Mouse (Mus musculus) thymus, adult 2 months (tissue): Measurements from ENCODE around the gene Tle1. TPM values are rescaled to one million over a fixed set of nuclear protein-coding genes. Genes with fewer than 3 reads are reported as not detected.

Experiments
- DNase-seq: peaks from one replicate; pipeline ENCODE4 v3.0.0; 2021
- H3K27ac ChIP-seq: fragments of 200-500 bp; 2 replicates; pipeline ENCODE4 v1.5.1; 2012; ENCODE audit warnings: low read length, control low read depth; ENCODE audit not compliant: control insufficient read depth, insufficient read depth
- H3K27me3 ChIP-seq: fragments of 200-500 bp; 2 replicates; pipeline ENCODE4 v1.6.1; 2012; ENCODE audit warnings: mild to moderate bottlenecking, low read length, moderate library complexity, mixed read lengths; ENCODE audit not compliant: control insufficient read depth, insufficient read depth
- H3K36me3 ChIP-seq: fragments of 200-500 bp; 2 replicates; pipeline ENCODE4 v1.6.1; 2012; ENCODE audit warnings: mild to moderate bottlenecking, low read length, moderate library complexity; ENCODE audit not compliant: control insufficient read depth, insufficient read depth
- H3K4me1 ChIP-seq: fragments of 200-500 bp; replicated peaks from 2 replicates; pipeline ENCODE4 v1.6.1; 2012; ENCODE audit warnings: low read length; ENCODE audit not compliant: control insufficient read depth, insufficient read depth
- H3K4me3 ChIP-seq: fragments of 200-500 bp; 2 replicates; pipeline ENCODE4 v1.5.1; 2012; ENCODE audit warnings: mild to moderate bottlenecking, low read length, control low read depth, moderate library complexity; ENCODE audit not compliant: control insufficient read depth, insufficient read depth
- CTCF ChIP-seq: fragments of 200-500 bp; IDR thresholded peaks from 2 replicates; pipeline ENCODE4 v1.5.1; 2012; ENCODE audit warnings: mild to moderate bottlenecking, control low read depth, low read length, moderate library complexity, borderline replicate concordance; ENCODE audit not compliant: control insufficient read depth, poor library complexity, insufficient read depth; ENCODE audit errors: extremely low read depth
- POLR2A ChIP-seq: fragments of 200-500 bp; IDR thresholded peaks from 2 replicates; pipeline ENCODE4 v1.6.1; 2012; ENCODE audit warnings: mild to moderate bottlenecking, low read length, control low read depth, moderate library complexity; ENCODE audit not compliant: control insufficient read depth, poor library complexity, insufficient read depth; ENCODE audit errors: extremely low read depth
- WGBS: fragments of 180-500 bp; shearing (Covaris S2); methylation state at CpG from one replicate; pipeline ENCODE4 v1.1.7; 2018; 5-methylcytosine and 5-hydroxymethylcytosine counted together
- polyA plus RNA-seq: library from polyadenylated mRNA; depleted of rRNA; stranded (reverse); fragments of >200 nt; gene quantifications from 2 replicates; pipeline ENCODE4 v1.2.3, GENCODE M21; 2012

Gene Tle1
- polyA plus RNA-seq, 1 experiment, result 18.5 TPM

DNA sequence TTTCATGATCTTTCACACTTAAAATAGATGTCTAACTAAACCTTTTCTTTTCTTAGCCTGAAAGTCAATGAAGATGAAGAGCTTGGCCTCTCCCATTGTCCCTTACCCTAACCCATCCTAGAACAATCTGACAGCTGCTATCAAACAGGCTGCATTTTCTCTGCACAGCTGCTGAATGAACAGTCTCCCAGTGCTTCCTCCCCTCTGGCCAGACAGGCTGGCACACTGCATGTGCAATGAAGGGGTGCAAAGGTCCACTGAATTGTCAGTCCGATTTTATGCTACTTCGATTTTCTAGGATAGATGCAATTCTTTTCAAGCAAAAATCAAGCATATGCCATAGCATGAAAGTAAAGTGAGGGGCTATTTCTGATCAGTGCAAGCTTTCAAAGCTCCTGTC is 34.2 kb downstream of the Tle1 start:
- no peak overlapping the region for H3K4me3 ChIP-seq
- no peak for DNase-seq
- H3K27me3 ChIP-seq, result no peaks in the 10 kb centered on the region
- no peak overlapping the region for H3K27ac ChIP-seq
- TF ChIP-seq CTCF, result no peak
- no peak for TF ChIP-seq POLR2A
- H3K36me3 ChIP-seq, result no peaks in the 10 kb centered on the region
- 98% methylated on average over 2 of the region's 2 CpGs for WGBS
- no peaks in the 10 kb centered on the region for H3K4me1 ChIP-seq

DNA sequence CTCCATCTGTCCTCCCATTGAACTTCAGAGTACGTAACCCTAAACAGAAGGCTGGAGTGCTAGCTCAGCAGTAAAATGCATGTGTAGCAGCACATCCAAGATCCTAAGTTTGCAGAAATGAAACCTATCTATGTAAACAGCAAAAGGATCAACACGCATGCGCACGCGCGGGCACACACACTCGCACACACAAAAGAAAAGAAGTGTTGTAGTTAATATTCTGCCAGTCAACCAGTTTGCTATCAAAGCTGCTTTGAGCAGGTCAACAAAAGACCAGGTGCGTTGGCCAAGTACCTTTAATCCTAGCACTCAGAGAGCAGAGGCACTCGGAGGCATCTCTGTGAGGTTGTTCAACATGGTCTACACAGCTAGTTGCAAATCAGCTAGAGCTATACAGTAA is 35.0 kb downstream of the Tle1 start:
- TF ChIP-seq POLR2A (no peak), CTCF (no peak)
- Histone ChIP-seq H3K27me3 (no peaks in the 10 kb centered on the region), H3K36me3 (no peaks in the 10 kb centered on the region), H3K27ac (no peak overlapping the region), H3K4me3 (no peak overlapping the region), H3K4me1 (no peaks in the 10 kb centered on the region)
- WGBS, result 89% methylated on average over 9 of the region's 9 CpGs
- DNase-seq, result no peak

GRCm38 (mm10) chr4:72162445-72163218 is 38.1 kb downstream of the Tle1 start:
- TF ChIP-seq CTCF (no peak), POLR2A (no peak)
- Histone ChIP-seq H3K27me3 (no peaks in the 10 kb centered on the region), H3K27ac (no peak overlapping the region), H3K36me3 (no peaks in the 10 kb centered on the region), H3K4me3 (no peak overlapping the region), H3K4me1 (no peaks in the 10 kb centered on the region)
- 95% methylated on average over 4 of the region's 4 CpGs for WGBS
- DNase-seq, result no peak

GRCm38 (mm10) chr4:72160102-72160511 is 40.6 kb downstream of the Tle1 start:
- no peaks in the 10 kb centered on the region for H3K27me3 ChIP-seq
- WGBS, result 94% methylated on average over 14 of the region's 14 CpGs
- no peaks in the 10 kb centered on the region for H3K36me3 ChIP-seq
- no peak for DNase-seq
- H3K4me1 ChIP-seq, result no peaks in the 10 kb centered on the region
- TF ChIP-seq POLR2A (no peak), CTCF (no peak)
- H3K27ac ChIP-seq, result no peak overlapping the region
- no peak overlapping the region for H3K4me3 ChIP-seq

DNA sequence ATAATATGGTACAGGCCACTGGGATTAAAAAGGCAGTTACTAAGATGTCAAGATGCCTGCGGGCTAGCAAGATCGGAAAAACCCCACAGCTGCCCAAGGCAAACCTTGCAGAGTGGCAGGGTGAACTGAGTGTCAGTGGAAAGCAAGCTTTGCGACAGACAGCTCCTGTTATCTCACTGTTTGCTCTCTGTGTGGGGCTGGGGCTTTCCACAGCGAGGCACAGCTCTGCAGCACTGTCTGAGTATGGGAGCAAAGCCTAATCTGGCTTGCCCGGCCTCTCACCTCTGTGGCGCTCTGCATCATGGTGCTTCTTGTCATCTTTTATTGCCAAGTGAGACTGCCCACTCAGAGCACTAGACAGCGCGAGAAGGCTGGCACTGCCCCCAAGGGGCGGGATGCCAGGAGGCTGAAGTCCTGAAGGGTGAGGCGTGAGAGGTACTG is 42.8 kb downstream of the Tle1 start:
- H3K36me3 ChIP-seq, result no peaks in the 10 kb centered on the region
- H3K4me3 ChIP-seq, result no peak overlapping the region
- H3K4me1 ChIP-seq, result no peaks in the 10 kb centered on the region
- no peak overlapping the region for H3K27ac ChIP-seq
- WGBS, result 95% methylated on average over 10 of the region's 10 CpGs
- DNase-seq, result no peak
- H3K27me3 ChIP-seq, result no peaks in the 10 kb centered on the region
- no peak for TF ChIP-seq CTCF
- no peak for TF ChIP-seq POLR2A

DNA sequence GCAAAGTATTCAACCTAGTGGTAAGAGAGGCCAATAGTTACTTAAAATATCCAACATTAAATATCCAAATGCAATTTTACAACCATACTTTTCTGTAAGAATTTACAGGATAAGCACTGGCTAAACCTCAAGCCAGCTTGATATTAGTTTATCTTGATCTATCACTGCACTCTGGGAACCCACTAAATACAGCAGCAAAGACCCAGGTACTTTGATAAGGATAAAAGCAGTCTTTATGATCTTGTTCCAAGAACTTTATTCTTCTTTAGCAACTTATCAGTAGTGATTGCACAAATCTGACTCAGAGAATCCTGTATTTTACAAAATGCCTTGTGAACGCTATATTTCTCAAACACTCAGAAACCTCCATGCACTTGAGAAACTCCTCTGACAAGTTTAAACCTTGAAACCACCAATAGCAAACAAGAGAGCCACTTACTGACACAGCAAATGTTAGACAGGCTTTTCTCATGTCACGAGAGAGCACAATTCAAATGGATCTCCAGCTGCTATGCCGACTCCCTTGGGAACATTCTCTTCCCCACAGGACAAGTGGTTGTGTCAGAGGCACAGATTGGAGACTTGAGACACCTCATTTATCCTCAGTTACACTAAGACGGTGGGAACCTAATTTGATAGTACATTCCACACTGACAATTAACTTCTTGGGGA is 50.1 kb downstream of the Tle1 start:
- Histone ChIP-seq H3K4me1 (no peaks in the 10 kb centered on the region), H3K36me3 (no peaks in the 10 kb centered on the region), H3K27ac (no peak overlapping the region), H3K4me3 (no peak overlapping the region), H3K27me3 (no peaks in the 10 kb centered on the region)
- WGBS, result 92% methylated on average over 4 of the region's 4 CpGs
- TF ChIP-seq CTCF (no peak), POLR2A (no peak)
- DNase-seq, result no peak
